ENCODE assay signal across 13 mouse cellular contexts in the genomic region with DNA sequence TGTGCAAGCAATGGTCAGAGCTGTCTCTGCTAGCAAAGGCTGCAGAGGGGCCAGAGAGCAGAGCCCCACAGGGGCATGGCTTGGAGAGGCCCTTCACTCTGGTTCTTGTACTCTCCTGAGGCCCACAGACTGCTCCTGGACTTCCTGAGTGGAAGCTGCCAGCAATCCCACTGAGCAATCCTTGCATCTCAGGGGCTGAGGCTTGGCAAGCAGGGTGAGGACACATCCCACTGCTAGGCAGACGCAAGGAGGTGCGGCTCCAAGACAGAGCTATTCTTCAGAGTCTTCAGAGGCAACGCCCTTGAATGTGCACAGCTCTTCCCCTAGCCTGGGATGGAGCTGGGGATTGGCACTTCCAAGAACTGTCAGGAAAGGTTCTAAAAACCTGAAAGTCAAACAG.
A peak's percentile ranks its signal among the peaks of the same experiment; 100 is the strongest.
DNase-seq lines count a peak whose midpoint lies in the region; ATAC-seq lines count a peak whose summit lies in the region.
"Had no signal": no experiment of that assay in that cellular context is flagged by ENCODE, and none has a peak within 500 bp of the region (broad histone marks: within the 10 kb centered on the region; RNA-seq: fewer than 3 reads in every experiment).

No protein-coding gene starts in this region.

- peaks cover 30% of the 10 kb centered on the region; the same call in 1 of the 2 replicates for H3K36me3 ChIP-seq in limb, embryonic 15.5 days

- H3K27ac ChIP-seq in limb, embryonic 15.5 days = 0 out of 2 replicates have a peak overlapping the region, but pooled peaks have one; percentile 59
- H3K27ac ChIP-seq: liver, embryonic 14.5 days had no signal

- H3K9ac ChIP-seq in limb, embryonic 15.5 days = no peak overlapping the region; the same call in 1 of the 2 replicates
- H3K9ac ChIP-seq: hindbrain, embryonic 15.5 days; liver, embryonic 14.5 days had no signal

- H3K9me3 ChIP-seq in limb, embryonic 15.5 days = no peaks in the 10 kb centered on the region
- H3K9me3 ChIP-seq: hindbrain, embryonic 15.5 days had no signal

- 69% methylated on average over 3 of the region's 3 CpGs for WGBS in limb, embryonic 15.5 days

- H3K4me3 ChIP-seq in limb, embryonic 15.5 days = no peak overlapping the region
- H3K4me3 ChIP-seq: hindbrain, embryonic 15.5 days; myocyte had no signal

- no peak overlapping the region for H3K4me2 ChIP-seq in limb, embryonic 15.5 days
- H3K4me2 ChIP-seq: hindbrain, embryonic 15.5 days had no signal

- H3K4me1 ChIP-seq in limb, embryonic 15.5 days = peaks cover 49% of the 10 kb centered on the region

- ATAC-seq in limb, embryonic 15.5 days (ENCODE audit: insufficient number of reproducible peaks, low FRiP score, low TSS enrichment, low read depth) = no peak
- ATAC-seq in frontal cortex, adult (ENCODE audit: low TSS enrichment) = no peak
- ATAC-seq: forebrain, embryonic 16.5 days had no signal

- peak; percentile 53 for DNase-seq in cerebellum, postnatal 10 days
- DNase-seq in cerebellum, adult 8-10 months = no peak
- DNase-seq in kidney, postnatal 10 days = peak; percentile 13
- DNase-seq in kidney, adult 8-10 months = no peak
- DNase-seq in brain, adult 2 months (ENCODE audit: low read depth, low spot score) = peak; percentile 47
- no peak for DNase-seq in adrenal gland, adult 2 months
- DNase-seq: thymus, postnatal 36 days had no signal

- H3K27me3 ChIP-seq in limb, embryonic 15.5 days = no peaks in the 10 kb centered on the region
- H3K27me3 ChIP-seq: hindbrain, embryonic 15.5 days had no signal

Comparison
In these comparisons a context has a peak if more than half of its experiments do, and no peak if none do; other contexts are left out.
1. DNase-seq: peak in cerebellum, postnatal 10 days (2 of 2), kidney, postnatal 10 days (single experiment) and brain, adult 2 months (single experiment); none in cerebellum, adult 8-10 months (single experiment), kidney, adult 8-10 months (0 of 2) and adrenal gland, adult 2 months (single experiment).